Mouse (Mus musculus): ENCODE data around the gene Stpg3.

DNA sequence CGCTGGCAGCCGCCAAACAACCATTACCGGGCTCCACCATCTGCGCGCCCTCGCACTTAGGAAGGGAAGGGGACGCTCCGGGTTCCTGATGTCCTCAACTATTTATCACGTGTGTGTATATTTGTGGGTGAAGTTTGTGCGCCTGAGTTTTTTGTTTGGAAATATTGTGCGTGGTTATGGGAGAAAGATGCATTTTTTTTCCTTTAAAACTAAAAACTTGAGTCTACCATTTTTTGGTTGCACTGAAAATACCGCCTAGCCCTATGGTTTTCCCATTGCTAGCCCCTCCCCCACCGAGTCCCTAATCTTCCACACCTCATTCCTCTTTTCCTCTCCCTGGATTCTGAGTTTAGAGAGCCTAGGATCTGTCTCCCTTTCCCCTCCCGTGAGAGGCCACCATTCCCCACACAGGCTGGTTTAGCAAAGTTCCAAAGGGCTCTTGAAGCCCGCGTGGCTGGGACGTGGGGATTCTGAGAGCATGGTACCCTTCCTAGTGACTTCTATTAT, 32.5 kb downstream of the Stpg3 start:
- TF ChIP-seq POLR2A (IDR thresholded peaks at IDR 0.05; ENCODE audit: borderline replicate concordance, control insufficient read depth, low read depth, low read length) (no peak), CTCF (IDR thresholded peaks at IDR 0.05; ENCODE audit: control insufficient read depth, insufficient read depth, low read length) (no peak)
